Mouse (Mus musculus): Measurements from ENCODE around the gene Pelo. TPM values are rescaled to one million over a fixed set of nuclear protein-coding genes. Genes with fewer than 3 reads are reported as not detected.

The Pelo gene
- total and polyA plus RNA-seq, 2 experiments from 2014 or later = 7.8 to 30.2 TPM

GRCm38 (mm10) chr13:115077346-115078134 lies 12.4 kb downstream of the Pelo start:
- Histone ChIP-seq H3K27ac (ENCODE audit: low read depth) (no peak overlapping the region), H3K4me1 (ENCODE audit: control insufficient read depth, insufficient read depth) (peaks cover 8% of the 10 kb centered on the region), H3K4me3 (ENCODE audit: low read depth, low read length) (no peak overlapping the region), H3K36me3 (replicated peaks; ENCODE audit: control insufficient read depth, insufficient read depth, low read length) (peaks cover 2% of the 10 kb centered on the region; the same call in 1 of the 2 replicates), H3K9me3 (replicated peaks; ENCODE audit: control insufficient read depth, low read length) (no peaks in the 10 kb centered on the region), H3K27me3 (ENCODE audit: control insufficient read depth, insufficient read depth, low read length) (no peaks in the 10 kb centered on the region), H3K4me2 (ENCODE audit: low read depth, low read length) (no peak overlapping the region), H3K9ac (replicated peaks; ENCODE audit: low read depth, low read length) (no peak overlapping the region)
- DNase-seq (ENCODE audit: low spot score) (no peak), ATAC-seq (ENCODE audit: insufficient read depth, low read depth) (no peak)
- no peak for TF ChIP-seq EP300 (IDR thresholded peaks at IDR 0.05; ENCODE audit: low read depth)
- no peak for TF ChIP-seq CTCF (IDR thresholded peaks at IDR 0.05; ENCODE audit: low read depth)
- WGBS = 70% methylated on average over 9 of the region's 9 CpGs

GRCm38 (mm10) chr13:115072386-115072785 lies 17.6 kb downstream of the Pelo start:
- no peak overlapping the region for H3K9ac ChIP-seq (replicated peaks; ENCODE audit: low read depth, low read length)
- H3K36me3 ChIP-seq (replicated peaks; ENCODE audit: control insufficient read depth, insufficient read depth, low read length) = no peaks in the 10 kb centered on the region
- TF ChIP-seq CTCF (IDR thresholded peaks at IDR 0.05; ENCODE audit: low read depth) (no peak), EP300 (IDR thresholded peaks at IDR 0.05; ENCODE audit: low read depth) (no peak)
- no peak overlapping the region for H3K4me2 ChIP-seq (ENCODE audit: low read depth, low read length)
- DNase-seq (ENCODE audit: low spot score) = no peak
- no peak overlapping the region for H3K27ac ChIP-seq (ENCODE audit: low read depth)
- 83% methylated on average over 6 of the region's 6 CpGs for WGBS
- H3K4me1 ChIP-seq (ENCODE audit: control insufficient read depth, insufficient read depth) = no peaks in the 10 kb centered on the region
- H3K4me3 ChIP-seq (ENCODE audit: low read depth, low read length) = no peak overlapping the region
- ATAC-seq (ENCODE audit: insufficient read depth, low read depth) = no peak
- H3K27me3 ChIP-seq (ENCODE audit: control insufficient read depth, insufficient read depth, low read length) = no peaks in the 10 kb centered on the region
- H3K9me3 ChIP-seq (replicated peaks; ENCODE audit: control insufficient read depth, low read length) = no peaks in the 10 kb centered on the region

GRCm38 (mm10) chr13:115071431-115071830 lies 18.6 kb downstream of the Pelo start:
- Histone ChIP-seq H3K4me2 (ENCODE audit: low read depth, low read length) (no peak overlapping the region), H3K36me3 (replicated peaks; ENCODE audit: control insufficient read depth, insufficient read depth, low read length) (no peaks in the 10 kb centered on the region), H3K27ac (ENCODE audit: low read depth) (no peak overlapping the region), H3K9ac (replicated peaks; ENCODE audit: low read depth, low read length) (no peak overlapping the region), H3K4me1 (ENCODE audit: control insufficient read depth, insufficient read depth) (no peaks in the 10 kb centered on the region), H3K4me3 (ENCODE audit: low read depth, low read length) (no peak overlapping the region), H3K9me3 (replicated peaks; ENCODE audit: control insufficient read depth, low read length) (no peaks in the 10 kb centered on the region), H3K27me3 (ENCODE audit: control insufficient read depth, insufficient read depth, low read length) (no peaks in the 10 kb centered on the region)
- no peak for TF ChIP-seq CTCF (IDR thresholded peaks at IDR 0.05; ENCODE audit: low read depth)
- no peak for TF ChIP-seq EP300 (IDR thresholded peaks at IDR 0.05; ENCODE audit: low read depth)
- no peak for DNase-seq (ENCODE audit: low spot score)
- no peak for ATAC-seq (ENCODE audit: insufficient read depth, low read depth)
- 60% methylated on average over 3 of the region's 3 CpGs for WGBS

- Histone ChIP-seq H3K9me3 (replicated peaks; ENCODE audit: control insufficient read depth, low read length) (no peaks in the 10 kb centered on the region), H3K4me3 (ENCODE audit: low read depth, low read length) (no peak overlapping the region)
- 91% methylated on average over 1 of the region's 1 CpGs for WGBS
These were observed 22.0 kb downstream of the Pelo start for GRCm38 (mm10) chr13:115067968-115068330.

GRCm38 (mm10) chr13:115067324-115067967 lies 22.5 kb downstream of the Pelo start:
- Histone ChIP-seq H3K9ac (replicated peaks; ENCODE audit: low read depth, low read length) (no peak overlapping the region), H3K4me3 (ENCODE audit: low read depth, low read length) (no peak overlapping the region), H3K4me2 (ENCODE audit: low read depth, low read length) (no peak overlapping the region), H3K27ac (ENCODE audit: low read depth) (no peak overlapping the region), H3K4me1 (ENCODE audit: control insufficient read depth, insufficient read depth) (no peaks in the 10 kb centered on the region), H3K9me3 (replicated peaks; ENCODE audit: control insufficient read depth, low read length) (no peaks in the 10 kb centered on the region), H3K27me3 (ENCODE audit: control insufficient read depth, insufficient read depth, low read length) (no peaks in the 10 kb centered on the region), H3K36me3 (replicated peaks; ENCODE audit: control insufficient read depth, insufficient read depth, low read length) (no peaks in the 10 kb centered on the region)
- WGBS = 94% methylated on average over 4 of the region's 4 CpGs
- no peak for TF ChIP-seq EP300 (IDR thresholded peaks at IDR 0.05; ENCODE audit: low read depth)
- no peak for TF ChIP-seq CTCF (IDR thresholded peaks at IDR 0.05; ENCODE audit: low read depth)
- no peak for DNase-seq (ENCODE audit: low spot score)
- ATAC-seq (ENCODE audit: insufficient read depth, low read depth) = no peak

More at GRCm38 (mm10) chr13:115067968-115068330, 22.0 kb downstream of the Pelo start:
- no peaks in the 10 kb centered on the region for H3K27me3 ChIP-seq (ENCODE audit: control insufficient read depth, insufficient read depth, low read length)
- no peak for DNase-seq (ENCODE audit: low spot score)
- H3K36me3 ChIP-seq (replicated peaks; ENCODE audit: control insufficient read depth, insufficient read depth, low read length) = no peaks in the 10 kb centered on the region
- TF ChIP-seq EP300 (IDR thresholded peaks at IDR 0.05; ENCODE audit: low read depth) = no peak
- no peak for TF ChIP-seq CTCF (IDR thresholded peaks at IDR 0.05; ENCODE audit: low read depth)
- H3K4me2 ChIP-seq (ENCODE audit: low read depth, low read length) = no peak overlapping the region
- H3K27ac ChIP-seq (ENCODE audit: low read depth) = no peak overlapping the region
- no peaks in the 10 kb centered on the region for H3K4me1 ChIP-seq (ENCODE audit: control insufficient read depth, insufficient read depth)
- H3K9ac ChIP-seq (replicated peaks; ENCODE audit: low read depth, low read length) = no peak overlapping the region
- ATAC-seq (ENCODE audit: insufficient read depth, low read depth) = no peak
